Mouse (Mus musculus) forebrain, embryonic 15.5 days (tissue): ENCODE measurements around the gene Pmpcb. TPM values are rescaled to one million over a fixed set of nuclear protein-coding genes. Genes with fewer than 3 reads are reported as not detected.

ENCODE experiments used
- ATAC-seq: fragments of 200-750 bp; cut with Nextera tagmentation; replicated peaks from 2 replicates; pipeline ENCODE4 v1.8.0; 2017; ENCODE audit warnings: mild to moderate bottlenecking, moderate TSS enrichment, moderate library complexity
- H3K27ac ChIP-seq: fragments of 300-500 bp; sonication (generic); replicated peaks from 2 replicates; pipeline ENCODE4 v1.5.1; 2015; ENCODE audit warnings: mild to moderate bottlenecking, inconsistent platforms
- H3K27me3 ChIP-seq: fragments of 300-500 bp; sonication (generic); 2 replicates; pipeline ENCODE4 v1.6.1; 2015; ENCODE audit warnings: inconsistent platforms
- H3K36me3 ChIP-seq: fragments of 300-500 bp; sonication (generic); 2 replicates; pipeline ENCODE4 v1.6.1; 2015; ENCODE audit warnings: mild to moderate bottlenecking, inconsistent platforms
- H3K4me1 ChIP-seq: fragments of 300-500 bp; sonication (generic); 2 replicates; pipeline ENCODE4 v1.6.1; 2015; ENCODE audit warnings: inconsistent platforms
- H3K4me2 ChIP-seq: fragments of 300-500 bp; sonication (generic); replicated peaks from 2 replicates; pipeline ENCODE4 v1.6.1; 2015; ENCODE audit warnings: mild to moderate bottlenecking, inconsistent platforms
- H3K4me3 ChIP-seq: fragments of 300-500 bp; sonication (generic); 2 replicates; pipeline ENCODE4 v1.5.1; 2015; ENCODE audit warnings: mild to moderate bottlenecking, inconsistent platforms
- H3K9ac ChIP-seq: fragments of 300-500 bp; sonication (generic); replicated peaks from 2 replicates; pipeline ENCODE4 v1.6.1; 2015; ENCODE audit warnings: mild to moderate bottlenecking, inconsistent platforms
- H3K9me3 ChIP-seq: fragments of 300-500 bp; sonication (generic); 2 replicates; pipeline ENCODE4 v1.6.1; 2016; ENCODE audit warnings: inconsistent platforms
- WGBS: fragments of 180-500 bp; shearing (Covaris S2); methylation state at CpG from one replicate; pipeline ENCODE4 v1.1.7; 2015; ENCODE audit warnings: mixed read lengths; 5-methylcytosine and 5-hydroxymethylcytosine counted together
- polyA plus RNA-seq: library from polyadenylated mRNA; unstranded; fragments of >200 nt; fragmentation: Nextera tagmentation; extraction: Ambion mirVana; gene quantifications from 2 replicates; pipeline ENCODE4 v1.2.1, GENCODE M21; 2015

Gene Pmpcb
- polyA plus RNA-seq, 1 experiment from 2014 or later = 89.1 TPM

- under 1% methylated on average over 46 of the region's 51 CpGs for WGBS
- H3K9me3 ChIP-seq = no peaks in the 10 kb centered on the region
- ATAC-seq = peak; percentile 86
Observed at GRCm38 (mm10) chr5:21784161-21785052, 47.5 kb downstream of the Pmpcb start.

GRCm38 (mm10) chr5:21785053-21785452 is 48.1 kb downstream of the Pmpcb start, which contains the start of the genes Dnajc2 and Psmc2:
Dnajc2 (minus strand) TSS chr5:21785251.
Psmc2 (plus strand) TSS chr5:21785283.
- Histone ChIP-seq H3K9me3 (no peaks in the 10 kb centered on the region), H3K27me3 (no peaks in the 10 kb centered on the region), H3K4me3 (peak within 1 kb of the TSS; percentile 85), H3K36me3 (peaks cover 30% of the 10 kb centered on the region), H3K27ac (peak within 1 kb of the TSS; percentile 85), H3K4me2 (peak within 1 kb of the TSS; percentile 95), H3K4me1 (peaks cover 34% of the 10 kb centered on the region), H3K9ac (peak within 1 kb of the TSS; percentile 88)
- WGBS = under 1% methylated on average over 37 of the region's 37 CpGs
- ATAC-seq = peak; percentile 98

More at GRCm38 (mm10) chr5:21784161-21785052, 47.5 kb downstream of the Pmpcb start:
- Histone ChIP-seq H3K4me3 (peak overlapping the region; percentile 85), H3K9ac (peak overlapping the region; percentile 78), H3K4me1 (peaks cover 32% of the 10 kb centered on the region), H3K27me3 (no peaks in the 10 kb centered on the region), H3K4me2 (peak overlapping the region; percentile 95), H3K36me3 (peaks cover 37% of the 10 kb centered on the region), H3K27ac (peak overlapping the region; percentile 64)

GRCm38 (mm10) chr5:21785776-21786175 is 48.8 kb downstream of the Pmpcb start:
- H3K9ac ChIP-seq = no peak overlapping the region
- peaks cover 36% of the 10 kb centered on the region for H3K4me1 ChIP-seq
- no peaks in the 10 kb centered on the region for H3K27me3 ChIP-seq
- WGBS = 73% methylated on average over 7 of the region's 7 CpGs
- peak overlapping the region; percentile 85; the same call in 1 of the 2 replicates for H3K27ac ChIP-seq
- no peak for ATAC-seq
- H3K4me3 ChIP-seq = no peak overlapping the region
- peaks cover 23% of the 10 kb centered on the region for H3K36me3 ChIP-seq
- H3K9me3 ChIP-seq = no peaks in the 10 kb centered on the region
- peak overlapping the region; percentile 48; the same call in 1 of the 2 replicates for H3K4me2 ChIP-seq

- 2% methylated on average over 51 of the region's 51 CpGs for WGBS
- H3K36me3 ChIP-seq = peaks cover 16% of the 10 kb centered on the region
- no peaks in the 10 kb centered on the region for H3K9me3 ChIP-seq
- peak overlapping the region; percentile 78 for H3K4me3 ChIP-seq
- H3K9ac ChIP-seq = peak overlapping the region; percentile 88
- H3K4me2 ChIP-seq = peak overlapping the region; percentile 48
- ATAC-seq = peak; percentile 87
- H3K27ac ChIP-seq = peak overlapping the region; percentile 85
- H3K27me3 ChIP-seq = no peaks in the 10 kb centered on the region
- peaks cover 36% of the 10 kb centered on the region for H3K4me1 ChIP-seq
Observed at GRCm38 (mm10) chr5:21786258-21787185, 49.6 kb downstream of the Pmpcb start.

- peak overlapping the region; percentile 88 for H3K9ac ChIP-seq
- H3K27me3 ChIP-seq = no peaks in the 10 kb centered on the region
- WGBS = 38% methylated on average over 11 of the region's 11 CpGs
- no peaks in the 10 kb centered on the region for H3K9me3 ChIP-seq
- peak overlapping the region; percentile 85 for H3K27ac ChIP-seq
- peaks cover 7% of the 10 kb centered on the region for H3K36me3 ChIP-seq
- peaks cover 36% of the 10 kb centered on the region for H3K4me1 ChIP-seq
- peak overlapping the region; percentile 78 for H3K4me3 ChIP-seq
- ATAC-seq = no peak
- H3K4me2 ChIP-seq = peak overlapping the region; percentile 48
Observed at GRCm38 (mm10) chr5:21787186-21788105, 50.5 kb downstream of the Pmpcb start.

- WGBS = 69% methylated on average over 5 of the region's 5 CpGs
- Histone ChIP-seq H3K4me3 (no peak overlapping the region), H3K4me2 (no peak overlapping the region), H3K27me3 (no peaks in the 10 kb centered on the region), H3K9ac (no peak overlapping the region), H3K4me1 (peaks cover 35% of the 10 kb centered on the region), H3K9me3 (no peaks in the 10 kb centered on the region), H3K27ac (no peak overlapping the region), H3K36me3 (no peaks in the 10 kb centered on the region; the same call in 1 of the 2 replicates)
- ATAC-seq = no peak
Observed at GRCm38 (mm10) chr5:21789061-21789460, 52.1 kb downstream of the Pmpcb start.

GRCm38 (mm10) chr5:21792166-21792565 is 55.2 kb downstream of the Pmpcb start:
- H3K27me3 ChIP-seq = no peaks in the 10 kb centered on the region
- no peak for ATAC-seq
- H3K9me3 ChIP-seq = no peaks in the 10 kb centered on the region
- peaks cover 27% of the 10 kb centered on the region for H3K4me1 ChIP-seq
- no peak overlapping the region for H3K4me3 ChIP-seq
- H3K4me2 ChIP-seq = no peak overlapping the region
- H3K27ac ChIP-seq = no peak overlapping the region
- peaks cover 18% of the 10 kb centered on the region for H3K36me3 ChIP-seq
- H3K9ac ChIP-seq = no peak overlapping the region

GRCm38 (mm10) chr5:21802907-21803306 is 66.0 kb downstream of the Pmpcb start:
- ATAC-seq = no peak
- no peak overlapping the region for H3K9ac ChIP-seq
- H3K27ac ChIP-seq = no peak overlapping the region
- H3K36me3 ChIP-seq = peaks cover 51% of the 10 kb centered on the region
- no peak overlapping the region for H3K4me3 ChIP-seq
- H3K4me2 ChIP-seq = no peak overlapping the region
- no peaks in the 10 kb centered on the region for H3K9me3 ChIP-seq
- H3K27me3 ChIP-seq = no peaks in the 10 kb centered on the region
- 97% methylated on average over 9 of the region's 9 CpGs for WGBS
- H3K4me1 ChIP-seq = no peaks in the 10 kb centered on the region

GRCm38 (mm10) chr5:21803691-21804188 is 66.8 kb downstream of the Pmpcb start:
- Histone ChIP-seq H3K4me2 (no peak overlapping the region), H3K9me3 (no peaks in the 10 kb centered on the region), H3K36me3 (peaks cover 45% of the 10 kb centered on the region), H3K4me3 (no peak overlapping the region), H3K27me3 (no peaks in the 10 kb centered on the region), H3K4me1 (no peaks in the 10 kb centered on the region), H3K27ac (no peak overlapping the region), H3K9ac (no peak overlapping the region)
- ATAC-seq = no peak
- 76% methylated on average over 12 of the region's 12 CpGs for WGBS

GRCm38 (mm10) chr5:21804837-21805236 is 67.9 kb downstream of the Pmpcb start:
- Histone ChIP-seq H3K27me3 (no peaks in the 10 kb centered on the region), H3K36me3 (peaks cover 36% of the 10 kb centered on the region), H3K9me3 (no peaks in the 10 kb centered on the region), H3K9ac (no peak overlapping the region), H3K4me1 (no peaks in the 10 kb centered on the region), H3K4me3 (no peak overlapping the region), H3K4me2 (no peak overlapping the region), H3K27ac (no peak overlapping the region)
- 82% methylated on average over 4 of the region's 4 CpGs for WGBS
- no peak for ATAC-seq
